ENCODE assay signal across 8 mouse cellular contexts in genomic region chr15:80705828-80706549, GRCm38 (mm10). TPM values are rescaled to one million over a fixed set of nuclear protein-coding genes. Genes with fewer than 3 reads are reported as not detected.
DNase-seq lines count a peak whose midpoint lies in the region; ATAC-seq and TF ChIP-seq lines count a peak whose summit lies in the region.

No protein-coding gene starts in this region.

- H3K4me2 ChIP-seq in embryonic facial prominence, embryonic 13.5 days, result peak overlapping the region; percentile 60
- H3K4me2 ChIP-seq in neural tube, embryonic 12.5 days (replicated peaks), result peak overlapping the region; percentile 56
- H3K4me2 ChIP-seq in stomach, postnatal 0 days (replicated peaks; ENCODE audit: low read depth), result peak overlapping the region; percentile 56

- TF ChIP-seq CTCF in liver, adult 2 months (IDR thresholded peaks at IDR 0.05; ENCODE audit: low read depth, low read length), result peak; percentile 80
- TF ChIP-seq CTCF in stomach, postnatal 0 days (IDR thresholded peaks at IDR 0.05; ENCODE audit: low read depth), result peak; percentile 93

- 26% methylated on average over 18 of the region's 18 CpGs for WGBS in embryonic facial prominence, embryonic 13.5 days
- WGBS in liver, adult 2 months, result 28% methylated on average over 18 of the region's 18 CpGs
- WGBS in neural tube, embryonic 12.5 days, result 31% methylated on average over 18 of the region's 18 CpGs
- WGBS in stomach, postnatal 0 days, result 25% methylated on average over 18 of the region's 18 CpGs

- H3K4me3 ChIP-seq in embryonic facial prominence, embryonic 13.5 days, result peak overlapping the region; percentile 33
- peak overlapping the region; percentile 16; the same call in 1 of the 2 replicates for H3K4me3 ChIP-seq in liver, adult 2 months (ENCODE audit: insufficient read depth, low read depth, low read length)
- H3K4me3 ChIP-seq in neural tube, embryonic 12.5 days, result peak overlapping the region; percentile 11; the same call in 1 of the 2 replicates
- peak overlapping the region; percentile 25 for H3K4me3 ChIP-seq in stomach, postnatal 0 days (ENCODE audit: low read depth, low read length)

- H3K27me3 ChIP-seq in embryonic facial prominence, embryonic 13.5 days, result peaks cover 3% of the 10 kb centered on the region; the same call in 1 of the 2 replicates
- H3K27me3 ChIP-seq in liver, adult 2 months (ENCODE audit: control insufficient read depth, insufficient read depth, low read length), result no peaks in the 10 kb centered on the region
- no peaks in the 10 kb centered on the region for H3K27me3 ChIP-seq in neural tube, embryonic 12.5 days (replicated peaks)
- no peaks in the 10 kb centered on the region for H3K27me3 ChIP-seq in stomach, postnatal 0 days (ENCODE audit: control insufficient read depth, insufficient read depth, low read length)

- ATAC-seq in embryonic facial prominence, embryonic 13.5 days (ENCODE audit: insufficient number of reproducible peaks, insufficient read depth, low FRiP score, low TSS enrichment, low read depth), result no peak
- no peak for ATAC-seq in neural tube, embryonic 12.5 days (ENCODE audit: low FRiP score, low read depth)
- no peak for ATAC-seq in stomach, postnatal 0 days (ENCODE audit: low FRiP score, low TSS enrichment)

- no peaks in the 10 kb centered on the region for H3K79me2 ChIP-seq in liver, adult 2 months (ENCODE audit: control insufficient read depth, insufficient read depth, low read length)

- no peaks in the 10 kb centered on the region for H3K9me3 ChIP-seq in embryonic facial prominence, embryonic 13.5 days
- no peaks in the 10 kb centered on the region for H3K9me3 ChIP-seq in neural tube, embryonic 12.5 days
- no peaks in the 10 kb centered on the region for H3K9me3 ChIP-seq in stomach, postnatal 0 days (ENCODE audit: control insufficient read depth, low read length)

- H3K4me1 ChIP-seq in embryonic facial prominence, embryonic 13.5 days, result peaks cover 21% of the 10 kb centered on the region
- H3K4me1 ChIP-seq in liver, adult 2 months (ENCODE audit: control insufficient read depth, insufficient read depth, low read length), result peaks cover 9% of the 10 kb centered on the region
- peaks cover 11% of the 10 kb centered on the region; the same call in 1 of the 2 replicates for H3K4me1 ChIP-seq in neural tube, embryonic 12.5 days
- peaks cover 4% of the 10 kb centered on the region; the same call in 1 of the 2 replicates for H3K4me1 ChIP-seq in stomach, postnatal 0 days (replicated peaks; ENCODE audit: control insufficient read depth, insufficient read depth)

- H3K36me3 ChIP-seq in embryonic facial prominence, embryonic 13.5 days, result no peaks in the 10 kb centered on the region
- H3K36me3 ChIP-seq in liver, adult 2 months (ENCODE audit: control insufficient read depth, insufficient read depth, low read length), result no peaks in the 10 kb centered on the region
- H3K36me3 ChIP-seq in neural tube, embryonic 12.5 days, result no peaks in the 10 kb centered on the region
- H3K36me3 ChIP-seq in stomach, postnatal 0 days (ENCODE audit: control insufficient read depth, insufficient read depth, low read length), result no peaks in the 10 kb centered on the region

- TF ChIP-seq POLR2A in liver, adult 2 months (IDR thresholded peaks at IDR 0.05; ENCODE audit: extremely low read depth, insufficient read depth, low read length), result no peak

- H3K9ac ChIP-seq in embryonic facial prominence, embryonic 13.5 days, result peak overlapping the region; percentile 49; the same call in 1 of the 2 replicates
- H3K9ac ChIP-seq in liver, adult 2 months (ENCODE audit: low read depth, low read length), result peak overlapping the region; percentile 20; the same call in 1 of the 2 replicates
- no peak overlapping the region for H3K9ac ChIP-seq in neural tube, embryonic 12.5 days
- peak overlapping the region; percentile 41 for H3K9ac ChIP-seq in stomach, postnatal 0 days (ENCODE audit: low read length)

- DNase-seq in 3T3-L1 (ENCODE audit: low read depth, low spot score), result peak; percentile 89
- peak; percentile 88 for DNase-seq in adrenal gland, postnatal 14 days
- DNase-seq in heart, adult 8-10 months (ENCODE audit: low spot score), result peak; percentile 84
- peak; percentile 94 for DNase-seq in kidney, adult 9 months
- DNase-seq in liver, adult 2 months (ENCODE audit: extremely low read depth, low read depth, low spot score), result peak; percentile 72
- DNase-seq in stomach, postnatal 0 days (ENCODE audit: low spot score), result peak; percentile 90

- H3K27ac ChIP-seq in embryonic facial prominence, embryonic 13.5 days, result peak overlapping the region; percentile 88; the same call in 1 of the 2 replicates
- H3K27ac ChIP-seq in liver, adult 2 months (replicated peaks; ENCODE audit: insufficient read depth, low read depth, low read length), result no peak overlapping the region
- no peak overlapping the region for H3K27ac ChIP-seq in neural tube, embryonic 12.5 days
- H3K27ac ChIP-seq in stomach, postnatal 0 days (replicated peaks), result peak overlapping the region; percentile 71

- no peak for TF ChIP-seq EP300 in stomach, postnatal 0 days (optimal IDR thresholded peaks at IDR 0.05)

RNA-seq across cellular contexts. Expression of gene Tnrc6b, which starts 5.1 kb away (rescaled TPM):
- total RNA-seq in adrenal gland, postnatal 14 days (2021), result 55.7 and 63.3 TPM in 2 replicates
- polyA plus RNA-seq in embryonic facial prominence, embryonic 13.5 days (2015; fragmentation: Nextera tagmentation; extraction: Ambion mirVana), result 30.4 and 35.6 TPM in 2 replicates
- 10 to 100 TPM; 48.4 to 52.2 (median 48.9) TPM for total RNA-seq in heart, adult 8-10 months (2022)
- total RNA-seq in liver, adult 2 months (2014; rRNA removed), result 18.2 and 19.7 TPM in 2 replicates
- 6.1 and 7.3 TPM in 2 replicates for polyA plus RNA-seq in liver, adult 2 months (2012; rRNA removed)
- 42.9 and 49.3 TPM in 2 replicates for polyA plus RNA-seq in neural tube, embryonic 12.5 days (2016; fragmentation: Nextera tagmentation; extraction: Ambion mirVana)
- 8.5 and 9.4 TPM in 2 replicates for polyA plus RNA-seq in stomach, postnatal 0 days (2015; fragmentation: Nextera tagmentation; extraction: Ambion mirVana)

RNA-seq across cellular contexts. Expression of gene Fam83f, which starts 34.3 kb away (rescaled TPM):
- total RNA-seq in adrenal gland, postnatal 14 days (2021), result 0.79 and 0.96 TPM in 2 replicates
- 3.6 and 4.0 TPM in 2 replicates for polyA plus RNA-seq in embryonic facial prominence, embryonic 13.5 days (2015; fragmentation: Nextera tagmentation; extraction: Ambion mirVana)
- under 1 TPM in 1 of 4 experiments, not detected in 3; 0.09 TPM for total RNA-seq in heart, adult 8-10 months (2022)
- total RNA-seq in liver, adult 2 months (2014; rRNA removed), result 0.28 and 0.67 TPM in 2 replicates
- polyA plus RNA-seq in liver, adult 2 months (2012; rRNA removed), result 1.0 and 1.6 TPM in 2 replicates
- polyA plus RNA-seq in neural tube, embryonic 12.5 days (2016; fragmentation: Nextera tagmentation; extraction: Ambion mirVana), result 0.29 and 0.57 TPM in 2 replicates
- 20.5 and 24.3 TPM in 2 replicates for polyA plus RNA-seq in stomach, postnatal 0 days (2015; fragmentation: Nextera tagmentation; extraction: Ambion mirVana)

Comparison
In these comparisons a context has a peak if more than half of its experiments do, and no peak if none do; other contexts are left out.
1. H3K27ac ChIP-seq: peak in embryonic facial prominence, embryonic 13.5 days (single experiment) and stomach, postnatal 0 days (single experiment); none in liver, adult 2 months (single experiment) and neural tube, embryonic 12.5 days (single experiment).
2. Peak in every context shown above with its lines, with median percentiles within 50 percentile points of each other: DNase-seq, H3K4me2 ChIP-seq and H3K4me3 ChIP-seq.